In the genomic region with DNA sequence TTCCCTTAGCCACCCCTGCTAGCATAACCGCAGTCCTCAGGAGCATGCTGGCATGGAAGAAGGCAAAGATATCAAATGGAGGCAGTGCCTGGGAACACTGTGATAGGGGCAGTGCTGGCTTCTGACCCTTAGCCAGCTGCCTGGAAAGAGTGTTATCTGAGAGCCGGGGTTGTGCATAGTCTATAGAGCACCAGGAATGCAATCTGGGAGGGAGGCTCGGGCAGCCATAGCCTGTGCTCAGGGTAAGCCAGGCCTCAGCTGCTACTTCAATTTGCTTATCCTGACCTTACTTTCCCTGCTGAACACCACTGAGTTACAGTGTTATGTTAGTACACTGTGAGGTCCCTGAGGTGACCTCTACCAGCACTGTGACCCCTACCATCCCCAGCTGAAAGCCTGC, we compare ENCODE assay signal across 16 mouse cellular contexts.
DNase-seq lines count a peak whose midpoint lies in the region; ATAC-seq lines count a peak whose summit lies in the region.
"Had no signal": no experiment of that assay in that cellular context is flagged by ENCODE, and none has a peak within 500 bp of the region (broad histone marks: within the 10 kb centered on the region; RNA-seq: fewer than 3 reads in every experiment).

No protein-coding gene starts in this region.

- WGBS in kidney, embryonic 14.5 days, result 29% methylated on average over 3 of the region's 3 CpGs

- peak; percentile 16 for DNase-seq in gastrocnemius, postnatal 14 days
- DNase-seq in gastrocnemius, postnatal 4 days (ENCODE audit: low spot score in 2 of 2), result no peak
- DNase-seq in Muller cell, postnatal 12 days (ENCODE audit: inconsistent ontology term), result peak; percentile 24
- peak; percentile 26 for DNase-seq in gastrocnemius, postnatal 25 days
- DNase-seq in urinary bladder, postnatal 25 days (ENCODE audit: low spot score), result no peak
- DNase-seq: cerebellum, adult 11 months; forebrain, postnatal 0 days; layer of hippocampus, postnatal 36 days had no signal

- H3K4me1 ChIP-seq in kidney, embryonic 14.5 days (ENCODE audit: control insufficient read depth, insufficient read depth, low read length), result peaks cover 12% of the 10 kb centered on the region; the same call in 1 of the 2 replicates
- H3K4me1 ChIP-seq: intestine, embryonic 15.5 days; limb, embryonic 15.5 days; megakaryocyte, embryonic 14.5 days had no signal

- no peaks in the 10 kb centered on the region for H3K27me3 ChIP-seq in kidney, embryonic 14.5 days (ENCODE audit: control insufficient read depth, insufficient read depth, low read length)
- H3K27me3 ChIP-seq: heart, embryonic 13.5 days; intestine, embryonic 15.5 days; limb, embryonic 15.5 days; megakaryocyte, embryonic 14.5 days had no signal

- intact Hi-C loops in gastrocnemius, postnatal 14 days (cut with DNase I; ENCODE audit: low total_unique reads), result no loop called here

- no peaks in the 10 kb centered on the region for H3K36me3 ChIP-seq in kidney, embryonic 14.5 days (ENCODE audit: control insufficient read depth, insufficient read depth, low read length)
- H3K36me3 ChIP-seq: G1E; heart, embryonic 13.5 days; intestine, embryonic 15.5 days; limb, embryonic 15.5 days had no signal

- H3K4me3 ChIP-seq in kidney, embryonic 14.5 days (ENCODE audit: low read length), result no peak overlapping the region
- H3K4me3 ChIP-seq: heart, embryonic 13.5 days; intestine, embryonic 15.5 days; limb, embryonic 15.5 days; megakaryocyte, embryonic 14.5 days had no signal

- H3K9me3 ChIP-seq in kidney, embryonic 14.5 days (ENCODE audit: control insufficient read depth, low read length), result no peaks in the 10 kb centered on the region
- H3K9me3 ChIP-seq: heart, embryonic 13.5 days; intestine, embryonic 15.5 days; limb, embryonic 15.5 days had no signal

- H3K9ac ChIP-seq in kidney, embryonic 14.5 days (ENCODE audit: low read depth, low read length), result no peak overlapping the region
- H3K9ac ChIP-seq: forebrain, postnatal 0 days; heart, embryonic 13.5 days; intestine, embryonic 15.5 days; limb, embryonic 15.5 days had no signal

- peak; percentile 98 for ATAC-seq in kidney, embryonic 14.5 days (ENCODE audit: low FRiP score, low TSS enrichment)
- no peak for ATAC-seq in monocyte, adult 5-6 weeks (replicated peaks; ENCODE audit: insufficient number of reproducible peaks, low FRiP score, low TSS enrichment, poor library complexity, severe bottlenecking)
- no peak for ATAC-seq in erythroid progenitor cell, adult 5-6 weeks (replicated peaks; ENCODE audit: low FRiP score, poor library complexity, severe bottlenecking)
- ATAC-seq: forebrain, postnatal 0 days; intestine, embryonic 15.5 days had no signal

- H3K27ac ChIP-seq in kidney, embryonic 14.5 days (ENCODE audit: low read depth, low read length), result peak overlapping the region; percentile 67; the same call in 1 of the 2 replicates
- H3K27ac ChIP-seq: heart, embryonic 13.5 days; intestine, embryonic 15.5 days; limb, embryonic 15.5 days had no signal

- no peak overlapping the region for H3K4me2 ChIP-seq in kidney, embryonic 14.5 days (replicated peaks; ENCODE audit: low read depth, low read length)
- H3K4me2 ChIP-seq: heart, embryonic 13.5 days; intestine, embryonic 15.5 days; limb, embryonic 15.5 days had no signal

Comparison
In these comparisons a context has a peak if more than half of its experiments do, and no peak if none do; other contexts are left out.
1. DNase-seq: peak in gastrocnemius, postnatal 14 days (single experiment), Muller cell, postnatal 12 days (single experiment) and gastrocnemius, postnatal 25 days (single experiment); none in gastrocnemius, postnatal 4 days (0 of 2) and urinary bladder, postnatal 25 days (single experiment).